Mouse (Mus musculus): ENCODE data around the gene Tnfaip2.

The Tnfaip2 gene

GRCm38 (mm10) chr12:111442309-111443010, at the start of gene Tnfaip2:
Gene Tnfaip2 (plus strand): TSS chr12:111442469.
- DNase-seq (ENCODE audit: low read depth) = peak; percentile 9

GRCm38 (mm10) chr12:111394008-111394407, 48.3 kb upstream of the Tnfaip2 start:
- no peak for DNase-seq (ENCODE audit: low read depth)

GRCm38 (mm10) chr12:111396997-111397396, 45.3 kb upstream of the Tnfaip2 start:
- no peak for DNase-seq (ENCODE audit: low read depth)

GRCm38 (mm10) chr12:111401454-111402184, 40.6 kb upstream of the Tnfaip2 start:
- peak; percentile 62 for DNase-seq (ENCODE audit: low read depth)

- DNase-seq (ENCODE audit: low read depth) = no peak
These were observed 37.4 kb upstream of the Tnfaip2 start for GRCm38 (mm10) chr12:111404880-111405279.

GRCm38 (mm10) chr12:111406622-111407021, 35.6 kb upstream of the Tnfaip2 start, which contains the start of gene Lbhd2:
Gene Lbhd2 (plus strand): TSS chr12:111406809.
- no peak for DNase-seq (ENCODE audit: low read depth)

GRCm38 (mm10) chr12:111409583-111409982, 32.7 kb upstream of the Tnfaip2 start:
- no peak for DNase-seq (ENCODE audit: low read depth)

GRCm38 (mm10) chr12:111411631-111412355, 30.5 kb upstream of the Tnfaip2 start:
- no peak for DNase-seq (ENCODE audit: low read depth)

GRCm38 (mm10) chr12:111412581-111413284, 29.5 kb upstream of the Tnfaip2 start:
- DNase-seq (ENCODE audit: low read depth) = no peak

GRCm38 (mm10) chr12:111413300-111413699, 29.0 kb upstream of the Tnfaip2 start:
- peak; percentile 66 for DNase-seq (ENCODE audit: low read depth)

GRCm38 (mm10) chr12:111416921-111417779, 25.1 kb upstream of the Tnfaip2 start, which contains the start of gene Exoc3l4:
Gene Exoc3l4 (plus strand): TSS chr12:111417017.
- DNase-seq (ENCODE audit: low read depth) = peak; percentile 8

- no peak for DNase-seq (ENCODE audit: low read depth)
These were observed 22.4 kb upstream of the Tnfaip2 start for GRCm38 (mm10) chr12:111419918-111420317.

- no peak for DNase-seq (ENCODE audit: low read depth)
These were observed 21.1 kb upstream of the Tnfaip2 start for GRCm38 (mm10) chr12:111420946-111421709.

GRCm38 (mm10) chr12:111422852-111423251, 19.4 kb upstream of the Tnfaip2 start:
- DNase-seq (ENCODE audit: low read depth) = no peak

- no peak for DNase-seq (ENCODE audit: low read depth)
These were observed 18.6 kb upstream of the Tnfaip2 start for GRCm38 (mm10) chr12:111423570-111424129.

- DNase-seq (ENCODE audit: low read depth) = no peak
These were observed 17.7 kb upstream of the Tnfaip2 start for GRCm38 (mm10) chr12:111424547-111424946.

GRCm38 (mm10) chr12:111425258-111425657, 17.0 kb upstream of the Tnfaip2 start:
- DNase-seq (ENCODE audit: low read depth) = peak; percentile 31

- peak; percentile 64 for DNase-seq (ENCODE audit: low read depth)
These were observed 16.3 kb upstream of the Tnfaip2 start for GRCm38 (mm10) chr12:111425789-111426460.

- no peak for DNase-seq (ENCODE audit: low read depth)
These were observed 14.7 kb upstream of the Tnfaip2 start for GRCm38 (mm10) chr12:111427438-111428113.

Measured in naive thymus-derived CD4-positive, alpha-beta T cell, adult 2 months (primary cell).